ENCODE assay signal across 10 mouse cellular contexts in genomic region chr3:92510786-92511185, GRCm38 (mm10). TPM values are rescaled to one million over a fixed set of nuclear protein-coding genes. Genes with fewer than 3 reads are reported as not detected.
A peak's percentile ranks its signal among the peaks of the same experiment; 100 is the strongest.
DNase-seq lines count a peak whose midpoint lies in the region; ATAC-seq and TF ChIP-seq lines count a peak whose summit lies in the region.
"Had no signal": no experiment of that assay in that cellular context is flagged by ENCODE, and none has a peak within 500 bp of the region (broad histone marks: within the 10 kb centered on the region; RNA-seq: fewer than 3 reads in every experiment).

No protein-coding gene starts in this region.

- no peak overlapping the region for H3K4me2 ChIP-seq in heart, postnatal 0 days (ENCODE audit: low read depth, low read length)

- H3K27me3 ChIP-seq in heart, postnatal 0 days (ENCODE audit: control insufficient read depth, insufficient read depth, low read length): no peaks in the 10 kb centered on the region
- H3K27me3 ChIP-seq in heart, embryonic 10.5 days (ENCODE audit: insufficient read depth, poor library complexity, severe bottlenecking): no peaks in the 10 kb centered on the region

- no peak overlapping the region for H3K9ac ChIP-seq in heart, postnatal 0 days (replicated peaks; ENCODE audit: low read depth, low read length)

- peak; percentile 62 for TF ChIP-seq CTCF in heart, postnatal 0 days (IDR thresholded peaks at IDR 0.05; ENCODE audit: low read depth)
- TF ChIP-seq CTCF in embryonic fibroblast, embryonic 13.5 days (IDR thresholded peaks at IDR 0.05; ENCODE audit: borderline replicate concordance, insufficient read depth, low read length): peak; percentile 64; the same call in 1 of the 2 replicates
- TF ChIP-seq CTCF in gastrocnemius, adult 2 months (IDR thresholded peaks at IDR 0.05): no peak

- DNase-seq in heart, postnatal 0 days (ENCODE audit: low spot score): peak; percentile 42
- DNase-seq in heart, embryonic 10.5 days (ENCODE audit: low spot score): no peak
- peak; percentile 23 for DNase-seq in right cerebral cortex, adult 18-20 months
- no peak for DNase-seq in right cerebral cortex, postnatal 36 days (ENCODE audit: low spot score in 2 of 2)
- DNase-seq in mesoderm, embryonic 11.5 days (ENCODE audit: low read depth, low spot score): peak; percentile 30
- DNase-seq in gastrocnemius, adult 2 months: no peak
- no peak for DNase-seq in MN1 (ENCODE audit: low spot score)

- TF ChIP-seq EP300 in heart, postnatal 0 days (IDR thresholded peaks at IDR 0.05; ENCODE audit: low read depth): no peak

- H3K27ac ChIP-seq in heart, postnatal 0 days (ENCODE audit: low read depth): no peak overlapping the region
- H3K27ac ChIP-seq in heart, embryonic 10.5 days: no peak overlapping the region
- no peak overlapping the region for H3K27ac ChIP-seq in embryonic fibroblast, embryonic 13.5 days (ENCODE audit: insufficient read depth, low read length)
- no peak overlapping the region for H3K27ac ChIP-seq in gastrocnemius, adult 2 months

- no peaks in the 10 kb centered on the region for H3K9me3 ChIP-seq in heart, postnatal 0 days (replicated peaks; ENCODE audit: control insufficient read depth, low read length)
- H3K9me3 ChIP-seq in heart, embryonic 10.5 days: no peaks in the 10 kb centered on the region

- H3K4me1 ChIP-seq in heart, postnatal 0 days (ENCODE audit: control insufficient read depth, insufficient read depth): no peaks in the 10 kb centered on the region
- no peaks in the 10 kb centered on the region for H3K4me1 ChIP-seq in heart, embryonic 10.5 days
- H3K4me1 ChIP-seq in embryonic fibroblast, embryonic 13.5 days (ENCODE audit: control insufficient read depth, insufficient read depth, low read length): no peaks in the 10 kb centered on the region

- H3K4me3 ChIP-seq in heart, postnatal 0 days (ENCODE audit: low read depth, low read length): no peak overlapping the region
- no peak overlapping the region for H3K4me3 ChIP-seq in heart, embryonic 10.5 days
- no peak overlapping the region for H3K4me3 ChIP-seq in embryonic fibroblast, embryonic 13.5 days (ENCODE audit: insufficient read depth, low read length)
- H3K4me3 ChIP-seq in gastrocnemius, adult 2 months: no peak overlapping the region
- H3K4me3 ChIP-seq: myocyte had no signal

- 0 out of 2 replicates have a peak, but pooled peaks have one; percentile 33 for ATAC-seq in heart, postnatal 0 days (ENCODE audit: insufficient read depth, low read depth)

- H3K36me3 ChIP-seq in heart, postnatal 0 days (replicated peaks; ENCODE audit: control insufficient read depth, insufficient read depth, low read length): no peaks in the 10 kb centered on the region
- H3K36me3 ChIP-seq in heart, embryonic 10.5 days: no peaks in the 10 kb centered on the region

- no peak for TF ChIP-seq POLR2A in embryonic fibroblast, embryonic 13.5 days (IDR thresholded peaks at IDR 0.05; ENCODE audit: low read depth, low read length)

- intact Hi-C loops in gastrocnemius, adult 2 months (cut with DNase I): no loop called here

RNA-seq across cellular contexts. Expression of gene Sprr4, which starts 10.5 kb away (rescaled TPM):
- total RNA-seq in heart, postnatal 0 days (2014; rRNA removed; ENCODE audit: low replicate concordance): not detected in 2 replicates
- not detected in 2 replicates for polyA plus RNA-seq in heart, postnatal 0 days (2015; fragmentation: Nextera tagmentation; extraction: Ambion mirVana)
- not detected in 2 replicates for polyA plus RNA-seq in heart, embryonic 10.5 days (2016; fragmentation: Nextera tagmentation; extraction: Ambion mirVana)
- not detected in 2 replicates for polyA plus RNA-seq in embryonic fibroblast, embryonic 13.5 days (2011; ENCODE audit: insufficient read length, low read depth, missing spikeins)
- not detected for total RNA-seq in gastrocnemius, adult 2 months (2021)
- polyA plus RNA-seq: heart, embryonic 16.5 days; myocyte had no signal

RNA-seq across cellular contexts. Expression of gene 2310046K23Rik, which starts 23.5 kb away (rescaled TPM):
- total RNA-seq in heart, postnatal 0 days (2014; rRNA removed; ENCODE audit: low replicate concordance): not detected in 2 replicates
- not detected in 2 replicates for polyA plus RNA-seq in heart, postnatal 0 days (2015; fragmentation: Nextera tagmentation; extraction: Ambion mirVana)
- not detected in 2 replicates for polyA plus RNA-seq in heart, embryonic 10.5 days (2016; fragmentation: Nextera tagmentation; extraction: Ambion mirVana)
- not detected in 2 replicates for polyA plus RNA-seq in embryonic fibroblast, embryonic 13.5 days (2011; ENCODE audit: insufficient read length, low read depth, missing spikeins)
- total RNA-seq in gastrocnemius, adult 2 months (2021): not detected
- polyA plus RNA-seq: heart, embryonic 16.5 days; myocyte had no signal

RNA-seq across cellular contexts. Expression of gene Sprr1a, which starts 25.1 kb away (rescaled TPM):
- 44.3 TPM in 1 of 2 replicates, not detected in the other for total RNA-seq in heart, postnatal 0 days (2014; rRNA removed; ENCODE audit: low replicate concordance)
- 0.19 TPM in 2 replicates for polyA plus RNA-seq in heart, postnatal 0 days (2015; fragmentation: Nextera tagmentation; extraction: Ambion mirVana)
- polyA plus RNA-seq in heart, embryonic 10.5 days (2016; fragmentation: Nextera tagmentation; extraction: Ambion mirVana): 0.37 TPM in 1 of 2 replicates, not detected in the other
- 1.7 TPM in 1 of 2 replicates, not detected in the other for polyA plus RNA-seq in embryonic fibroblast, embryonic 13.5 days (2011; ENCODE audit: insufficient read length, low read depth, missing spikeins)
- total RNA-seq in gastrocnemius, adult 2 months (2021): not detected

RNA-seq across cellular contexts. Expression of gene Sprr3, which starts 52.3 kb away (rescaled TPM):
- not detected in 2 replicates for total RNA-seq in heart, postnatal 0 days (2014; rRNA removed; ENCODE audit: low replicate concordance)
- not detected in 2 replicates for polyA plus RNA-seq in heart, postnatal 0 days (2015; fragmentation: Nextera tagmentation; extraction: Ambion mirVana)
- polyA plus RNA-seq in heart, embryonic 10.5 days (2016; fragmentation: Nextera tagmentation; extraction: Ambion mirVana): not detected in 2 replicates
- 0.42 TPM in 1 of 2 replicates, not detected in the other for polyA plus RNA-seq in embryonic fibroblast, embryonic 13.5 days (2011; ENCODE audit: insufficient read length, low read depth, missing spikeins)
- total RNA-seq in gastrocnemius, adult 2 months (2021): not detected
- polyA plus RNA-seq: heart, embryonic 16.5 days; myocyte had no signal

Comparison
In these comparisons a context has a peak if more than half of its experiments do, and no peak if none do; other contexts are left out.
1. DNase-seq: peak in heart, postnatal 0 days (single experiment), right cerebral cortex, adult 18-20 months (single experiment) and mesoderm, embryonic 11.5 days (single experiment); none in heart, embryonic 10.5 days (single experiment), right cerebral cortex, postnatal 36 days (0 of 2), gastrocnemius, adult 2 months (single experiment) and MN1 (single experiment).